Mouse (Mus musculus): ENCODE measurements around the gene Abcc4. TPM values are rescaled to one million over a fixed set of nuclear protein-coding genes. Genes with fewer than 3 reads are reported as not detected.
"Not testable (repeated sequence)": the region's sequence is repeated elsewhere in the genome, so short reads cannot be mapped to it uniquely, and the experiment has no call there.

Gene Abcc4
- polyA plus RNA-seq, 1 experiment from 2014 or later: 5.2 TPM

- H3K4me3 ChIP-seq (replicated peaks; ENCODE audit: low read length); H3K9ac ChIP-seq (ENCODE audit: low read length); H3K27me3 ChIP-seq (ENCODE audit: control insufficient read depth, insufficient read depth, low read length); H3K36me3 ChIP-seq (ENCODE audit: control insufficient read depth, insufficient read depth, low read length); H3K27ac ChIP-seq (ENCODE audit: low read length); H3K9me3 ChIP-seq (replicated peaks; ENCODE audit: control insufficient read depth, low read length); H3K4me1 ChIP-seq (ENCODE audit: control insufficient read depth, insufficient read depth, low read length); H3K4me2 ChIP-seq (ENCODE audit: low read depth, low read length): not testable (repeated sequence)
- peak; percentile 89; the same call in 1 of the 2 replicates for ATAC-seq (ENCODE audit: insufficient read depth, low FRiP score)
- WGBS: 66% methylated on average over 13 of the region's 13 CpGs
Measured at GRCm38 (mm10) chr14:118642940-118643591, 63.0 kb downstream of the Abcc4 start.

GRCm38 (mm10) chr14:118642140-118642539 is 63.9 kb downstream of the Abcc4 start:
- ATAC-seq (ENCODE audit: insufficient read depth, low FRiP score): peak; percentile 10; the same call in 1 of the 2 replicates
- Histone ChIP-seq H3K4me1 (ENCODE audit: control insufficient read depth, insufficient read depth, low read length) (no peaks in the 10 kb centered on the region), H3K36me3 (ENCODE audit: control insufficient read depth, insufficient read depth, low read length) (no peaks in the 10 kb centered on the region), H3K4me2 (ENCODE audit: low read depth, low read length) (no peak overlapping the region), H3K27me3 (ENCODE audit: control insufficient read depth, insufficient read depth, low read length) (no peaks in the 10 kb centered on the region), H3K9me3 (replicated peaks; ENCODE audit: control insufficient read depth, low read length) (no peaks in the 10 kb centered on the region), H3K27ac (ENCODE audit: low read length) (no peak overlapping the region), H3K9ac (ENCODE audit: low read length) (no peak overlapping the region), H3K4me3 (replicated peaks; ENCODE audit: low read length) (no peak overlapping the region)
- 60% methylated on average over 8 of the region's 8 CpGs for WGBS

- Histone ChIP-seq H3K4me1 (ENCODE audit: control insufficient read depth, insufficient read depth, low read length) (peaks cover 9% of the 10 kb centered on the region), H3K4me2 (ENCODE audit: low read depth, low read length) (no peak overlapping the region), H3K27me3 (ENCODE audit: control insufficient read depth, insufficient read depth, low read length) (no peaks in the 10 kb centered on the region), H3K27ac (ENCODE audit: low read length) (no peak overlapping the region), H3K9ac (ENCODE audit: low read length) (no peak overlapping the region), H3K9me3 (replicated peaks; ENCODE audit: control insufficient read depth, low read length) (no peaks in the 10 kb centered on the region), H3K36me3 (ENCODE audit: control insufficient read depth, insufficient read depth, low read length) (no peaks in the 10 kb centered on the region), H3K4me3 (replicated peaks; ENCODE audit: low read length) (no peak overlapping the region)
- no peak for ATAC-seq (ENCODE audit: insufficient read depth, low FRiP score)
- 70% methylated on average over 25 of the region's 25 CpGs for WGBS
Measured at GRCm38 (mm10) chr14:118638447-118639275, 67.4 kb downstream of the Abcc4 start.

GRCm38 (mm10) chr14:118635493-118636183 is 70.4 kb downstream of the Abcc4 start:
- peak; percentile 85 for ATAC-seq (ENCODE audit: insufficient read depth, low FRiP score)
- Histone ChIP-seq H3K9ac (ENCODE audit: low read length) (0 out of 2 replicates have a peak overlapping the region, but pooled peaks have one; percentile 8), H3K4me3 (replicated peaks; ENCODE audit: low read length) (no peak overlapping the region), H3K9me3 (replicated peaks; ENCODE audit: control insufficient read depth, low read length) (no peaks in the 10 kb centered on the region), H3K4me1 (ENCODE audit: control insufficient read depth, insufficient read depth, low read length) (peaks cover 9% of the 10 kb centered on the region), H3K27me3 (ENCODE audit: control insufficient read depth, insufficient read depth, low read length) (no peaks in the 10 kb centered on the region), H3K4me2 (ENCODE audit: low read depth, low read length) (no peak overlapping the region), H3K36me3 (ENCODE audit: control insufficient read depth, insufficient read depth, low read length) (no peaks in the 10 kb centered on the region), H3K27ac (ENCODE audit: low read length) (no peak overlapping the region; the same call in 1 of the 2 replicates)
- 39% methylated on average over 15 of the region's 15 CpGs for WGBS

GRCm38 (mm10) chr14:118629649-118630048 is 76.4 kb downstream of the Abcc4 start:
- no peaks in the 10 kb centered on the region for H3K36me3 ChIP-seq (ENCODE audit: control insufficient read depth, insufficient read depth, low read length)
- H3K27ac ChIP-seq (ENCODE audit: low read length): no peak overlapping the region
- no peaks in the 10 kb centered on the region for H3K4me1 ChIP-seq (ENCODE audit: control insufficient read depth, insufficient read depth, low read length)
- no peak overlapping the region for H3K4me2 ChIP-seq (ENCODE audit: low read depth, low read length)
- ATAC-seq (ENCODE audit: insufficient read depth, low FRiP score): no peak
- no peaks in the 10 kb centered on the region for H3K9me3 ChIP-seq (replicated peaks; ENCODE audit: control insufficient read depth, low read length)
- WGBS: 68% methylated on average over 8 of the region's 8 CpGs
- H3K4me3 ChIP-seq (replicated peaks; ENCODE audit: low read length): no peak overlapping the region
- H3K9ac ChIP-seq (ENCODE audit: low read length): no peak overlapping the region
- H3K27me3 ChIP-seq (ENCODE audit: control insufficient read depth, insufficient read depth, low read length): no peaks in the 10 kb centered on the region

GRCm38 (mm10) chr14:118621449-118621789 is 84.6 kb downstream of the Abcc4 start:
- Histone ChIP-seq H3K36me3 (ENCODE audit: control insufficient read depth, insufficient read depth, low read length) (no peaks in the 10 kb centered on the region), H3K27ac (ENCODE audit: low read length) (no peak overlapping the region), H3K27me3 (ENCODE audit: control insufficient read depth, insufficient read depth, low read length) (no peaks in the 10 kb centered on the region), H3K4me3 (replicated peaks; ENCODE audit: low read length) (no peak overlapping the region), H3K4me1 (ENCODE audit: control insufficient read depth, insufficient read depth, low read length) (no peaks in the 10 kb centered on the region), H3K9ac (ENCODE audit: low read length) (no peak overlapping the region), H3K4me2 (ENCODE audit: low read depth, low read length) (no peak overlapping the region), H3K9me3 (replicated peaks; ENCODE audit: control insufficient read depth, low read length) (no peaks in the 10 kb centered on the region)
- no peak for ATAC-seq (ENCODE audit: insufficient read depth, low FRiP score)
- WGBS: 62% methylated on average over 3 of the region's 3 CpGs

GRCm38 (mm10) chr14:118620773-118621448 is 85.1 kb downstream of the Abcc4 start:
- no peaks in the 10 kb centered on the region for H3K27me3 ChIP-seq (ENCODE audit: control insufficient read depth, insufficient read depth, low read length)
- H3K27ac ChIP-seq (ENCODE audit: low read length): no peak overlapping the region
- no peaks in the 10 kb centered on the region for H3K4me1 ChIP-seq (ENCODE audit: control insufficient read depth, insufficient read depth, low read length)
- no peaks in the 10 kb centered on the region for H3K36me3 ChIP-seq (ENCODE audit: control insufficient read depth, insufficient read depth, low read length)
- no peaks in the 10 kb centered on the region for H3K9me3 ChIP-seq (replicated peaks; ENCODE audit: control insufficient read depth, low read length)
- ATAC-seq (ENCODE audit: insufficient read depth, low FRiP score): no peak
- WGBS: 46% methylated on average over 6 of the region's 6 CpGs
- no peak overlapping the region for H3K9ac ChIP-seq (ENCODE audit: low read length)
- H3K4me2 ChIP-seq (ENCODE audit: low read depth, low read length): no peak overlapping the region
- no peak overlapping the region for H3K4me3 ChIP-seq (replicated peaks; ENCODE audit: low read length)

GRCm38 (mm10) chr14:118616698-118617311 is 89.2 kb downstream of the Abcc4 start:
- no peak for ATAC-seq (ENCODE audit: insufficient read depth, low FRiP score)
- 67% methylated on average over 12 of the region's 12 CpGs for WGBS

More at GRCm38 (mm10) chr14:118616698-118617311, 89.2 kb downstream of the Abcc4 start:
- Histone ChIP-seq H3K4me1 (ENCODE audit: control insufficient read depth, insufficient read depth, low read length) (no peaks in the 10 kb centered on the region; the same call in 1 of the 2 replicates), H3K9me3 (replicated peaks; ENCODE audit: control insufficient read depth, low read length) (no peaks in the 10 kb centered on the region), H3K4me2 (ENCODE audit: low read depth, low read length) (no peak overlapping the region), H3K9ac (ENCODE audit: low read length) (no peak overlapping the region), H3K27me3 (ENCODE audit: control insufficient read depth, insufficient read depth, low read length) (no peaks in the 10 kb centered on the region), H3K36me3 (ENCODE audit: control insufficient read depth, insufficient read depth, low read length) (no peaks in the 10 kb centered on the region), H3K4me3 (replicated peaks; ENCODE audit: low read length) (no peak overlapping the region), H3K27ac (ENCODE audit: low read length) (no peak overlapping the region)
